Mouse (Mus musculus): ENCODE data around the gene Prim2. TPM values are rescaled to one million over a fixed set of nuclear protein-coding genes. Genes with fewer than 3 reads are reported as not detected.

The Prim2 gene
- polyA plus RNA-seq, 1 experiment: 28.3 TPM

- no peak overlapping the region for H3K4me3 ChIP-seq (ENCODE audit: insufficient read depth, low read length)
- H3K4me1 ChIP-seq (ENCODE audit: control insufficient read depth, insufficient read depth, low read length): no peaks in the 10 kb centered on the region
- TF ChIP-seq POLR2A (IDR thresholded peaks at IDR 0.05; ENCODE audit: low read depth, low read length) (no peak), CTCF (IDR thresholded peaks at IDR 0.05; ENCODE audit: borderline replicate concordance, insufficient read depth, low read length) (no peak)
- H3K27ac ChIP-seq (ENCODE audit: insufficient read depth, low read length): no peak overlapping the region
Observed at GRCm38 (mm10) chr1:33574459-33574858, 95.1 kb downstream of the Prim2 start.

- H3K27ac ChIP-seq (ENCODE audit: insufficient read depth, low read length): no peak overlapping the region
- H3K4me1 ChIP-seq (ENCODE audit: control insufficient read depth, insufficient read depth, low read length): no peaks in the 10 kb centered on the region
- H3K4me3 ChIP-seq (ENCODE audit: insufficient read depth, low read length): no peak overlapping the region
- TF ChIP-seq POLR2A (IDR thresholded peaks at IDR 0.05; ENCODE audit: low read depth, low read length): no peak
- TF ChIP-seq CTCF (IDR thresholded peaks at IDR 0.05; ENCODE audit: borderline replicate concordance, insufficient read depth, low read length): peak; percentile 27; the same call in 1 of the 2 replicates
Observed at GRCm38 (mm10) chr1:33565764-33566401, 103.7 kb downstream of the Prim2 start.

GRCm38 (mm10) chr1:33564032-33564431 is 105.6 kb downstream of the Prim2 start:
- Histone ChIP-seq H3K27ac (ENCODE audit: insufficient read depth, low read length) (no peak overlapping the region), H3K4me3 (ENCODE audit: insufficient read depth, low read length) (no peak overlapping the region), H3K4me1 (ENCODE audit: control insufficient read depth, insufficient read depth, low read length) (no peaks in the 10 kb centered on the region)
- no peak for TF ChIP-seq CTCF (IDR thresholded peaks at IDR 0.05; ENCODE audit: borderline replicate concordance, insufficient read depth, low read length)

GRCm38 (mm10) chr1:33563611-33564010 is 106.0 kb downstream of the Prim2 start:
- no peak overlapping the region for H3K27ac ChIP-seq (ENCODE audit: insufficient read depth, low read length)
- no peak overlapping the region for H3K4me3 ChIP-seq (ENCODE audit: insufficient read depth, low read length)
- TF ChIP-seq CTCF (IDR thresholded peaks at IDR 0.05; ENCODE audit: borderline replicate concordance, insufficient read depth, low read length) (no peak), POLR2A (IDR thresholded peaks at IDR 0.05; ENCODE audit: low read depth, low read length) (no peak)
- H3K4me1 ChIP-seq (ENCODE audit: control insufficient read depth, insufficient read depth, low read length): no peaks in the 10 kb centered on the region

- no peak overlapping the region for H3K27ac ChIP-seq (ENCODE audit: insufficient read depth, low read length)
- no peaks in the 10 kb centered on the region for H3K4me1 ChIP-seq (ENCODE audit: control insufficient read depth, insufficient read depth, low read length)
- TF ChIP-seq CTCF (IDR thresholded peaks at IDR 0.05; ENCODE audit: borderline replicate concordance, insufficient read depth, low read length) (no peak), POLR2A (IDR thresholded peaks at IDR 0.05; ENCODE audit: low read depth, low read length) (no peak)
- no peak overlapping the region for H3K4me3 ChIP-seq (ENCODE audit: insufficient read depth, low read length)
Observed at GRCm38 (mm10) chr1:33556638-33557037, 113.0 kb downstream of the Prim2 start.

GRCm38 (mm10) chr1:33555626-33556025 is 114.0 kb downstream of the Prim2 start:
- Histone ChIP-seq H3K4me1 (ENCODE audit: control insufficient read depth, insufficient read depth, low read length) (no peaks in the 10 kb centered on the region), H3K4me3 (ENCODE audit: insufficient read depth, low read length) (no peak overlapping the region), H3K27ac (ENCODE audit: insufficient read depth, low read length) (no peak overlapping the region)
- TF ChIP-seq CTCF (IDR thresholded peaks at IDR 0.05; ENCODE audit: borderline replicate concordance, insufficient read depth, low read length) (no peak), POLR2A (IDR thresholded peaks at IDR 0.05; ENCODE audit: low read depth, low read length) (no peak)

- TF ChIP-seq POLR2A (IDR thresholded peaks at IDR 0.05; ENCODE audit: low read depth, low read length): no peak
- TF ChIP-seq CTCF (IDR thresholded peaks at IDR 0.05; ENCODE audit: borderline replicate concordance, insufficient read depth, low read length): no peak
- H3K27ac ChIP-seq (ENCODE audit: insufficient read depth, low read length): no peak overlapping the region
- no peaks in the 10 kb centered on the region for H3K4me1 ChIP-seq (ENCODE audit: control insufficient read depth, insufficient read depth, low read length)
- no peak overlapping the region for H3K4me3 ChIP-seq (ENCODE audit: insufficient read depth, low read length)
Observed at GRCm38 (mm10) chr1:33551350-33551749, 118.2 kb downstream of the Prim2 start.

- H3K27ac ChIP-seq (ENCODE audit: insufficient read depth, low read length): no peak overlapping the region
- no peaks in the 10 kb centered on the region for H3K4me1 ChIP-seq (ENCODE audit: control insufficient read depth, insufficient read depth, low read length)
- no peak overlapping the region for H3K4me3 ChIP-seq (ENCODE audit: insufficient read depth, low read length)
- TF ChIP-seq POLR2A (IDR thresholded peaks at IDR 0.05; ENCODE audit: low read depth, low read length) (no peak), CTCF (IDR thresholded peaks at IDR 0.05; ENCODE audit: borderline replicate concordance, insufficient read depth, low read length) (no peak)
Observed at GRCm38 (mm10) chr1:33541708-33542107, 127.9 kb downstream of the Prim2 start.

- no peak overlapping the region for H3K4me3 ChIP-seq (ENCODE audit: insufficient read depth, low read length)
- H3K4me1 ChIP-seq (ENCODE audit: control insufficient read depth, insufficient read depth, low read length): no peaks in the 10 kb centered on the region
- TF ChIP-seq CTCF (IDR thresholded peaks at IDR 0.05; ENCODE audit: borderline replicate concordance, insufficient read depth, low read length) (no peak), POLR2A (IDR thresholded peaks at IDR 0.05; ENCODE audit: low read depth, low read length) (no peak)
- no peak overlapping the region for H3K27ac ChIP-seq (ENCODE audit: insufficient read depth, low read length)
Observed at GRCm38 (mm10) chr1:33537948-33538347, 131.6 kb downstream of the Prim2 start.

- H3K27ac ChIP-seq (ENCODE audit: insufficient read depth, low read length): no peak overlapping the region
- TF ChIP-seq CTCF (IDR thresholded peaks at IDR 0.05; ENCODE audit: borderline replicate concordance, insufficient read depth, low read length): no peak
- TF ChIP-seq POLR2A (IDR thresholded peaks at IDR 0.05; ENCODE audit: low read depth, low read length): no peak
Observed at GRCm38 (mm10) chr1:33536272-33537004, 133.2 kb downstream of the Prim2 start.

More at GRCm38 (mm10) chr1:33536272-33537004, 133.2 kb downstream of the Prim2 start:
- Histone ChIP-seq H3K4me1 (ENCODE audit: control insufficient read depth, insufficient read depth, low read length) (no peaks in the 10 kb centered on the region), H3K4me3 (ENCODE audit: insufficient read depth, low read length) (no peak overlapping the region)
